Mouse (Mus musculus): Measurements from ENCODE around the gene Calm2. TPM values are rescaled to one million over a fixed set of nuclear protein-coding genes. Genes with fewer than 3 reads are reported as not detected.

The Calm2 gene
- total and polyA plus RNA-seq, 3 experiments: 126 to 321 (median 208) TPM

DNA sequence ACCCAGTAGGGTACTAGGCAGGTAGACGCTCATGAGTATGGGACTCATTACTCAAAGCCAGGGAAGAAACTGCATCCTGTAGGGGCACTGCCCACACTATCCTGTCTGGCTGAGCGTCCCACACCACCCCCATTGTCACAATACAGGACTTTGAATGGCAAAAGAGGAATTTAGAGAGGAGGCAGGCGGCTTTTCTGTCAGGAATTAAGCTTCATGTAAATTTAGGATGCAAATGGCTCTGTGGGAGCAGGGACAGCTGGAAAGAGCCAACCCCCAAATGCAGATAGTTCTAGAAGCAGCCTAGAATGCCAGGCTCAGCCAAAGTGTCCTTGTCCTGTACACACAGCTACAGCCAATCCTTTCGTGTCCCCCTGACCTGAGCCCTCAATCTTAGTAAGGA lies 45.6 kb upstream of the Calm2 start:
- no peak overlapping the region for H3K27ac ChIP-seq (ENCODE audit: control insufficient read depth, low read depth, low read length)
- no peaks in the 10 kb centered on the region for H3K36me3 ChIP-seq (ENCODE audit: control insufficient read depth in 1 of 2, insufficient read depth in 2 of 2, low read length in 2 of 2)
- no peak for DNase-seq (ENCODE audit: low read depth, low spot score)
- no peaks in the 10 kb centered on the region for H3K4me1 ChIP-seq (ENCODE audit: control insufficient read depth in 1 of 2, insufficient read depth in 2 of 2, low read length in 2 of 2)
- H3K4me3 ChIP-seq (ENCODE audit: control insufficient read depth in 1 of 2, insufficient read depth in 1 of 2, low read depth in 2 of 2, low read length in 2 of 2): no peak overlapping the region
- H3K9ac ChIP-seq (ENCODE audit: control insufficient read depth, low read depth, low read length, poor library complexity, severe bottlenecking): no peak overlapping the region
- no peaks in the 10 kb centered on the region for H3K9me3 ChIP-seq (replicated peaks; ENCODE audit: insufficient read depth, low read length)
- H3K79me2 ChIP-seq (ENCODE audit: control insufficient read depth, insufficient read depth, low read length, poor library complexity): no peaks in the 10 kb centered on the region
- peaks cover 0 to 4% of the 10 kb centered on the region in 2 experiments; a peak in 2 of 4 replicates for H3K27me3 ChIP-seq (ENCODE audit: control insufficient read depth in 1 of 2, insufficient read depth in 2 of 2, low read length in 2 of 2)
- TF ChIP-seq ZKSCAN1 (IDR thresholded peaks at IDR 0.05; ENCODE audit: low read depth, low read length) (no peak), NRF1 (IDR thresholded peaks at IDR 0.05; ENCODE audit: insufficient read depth, low read depth, low read length, poor library complexity, severe bottlenecking) (no peak), MYB (IDR thresholded peaks at IDR 0.05; ENCODE audit: low read depth, low read length) (no peak), TAL1 (IDR thresholded peaks at IDR 0.05; ENCODE audit: low read length) (no peak), GATA1 (IDR thresholded peaks at IDR 0.05; ENCODE audit: low read depth, low read length) (no peak), UBTF (IDR thresholded peaks at IDR 0.05; ENCODE audit: borderline replicate concordance, insufficient read depth, low read depth, low read length) (no peak), POLR2AphosphoS5 (IDR thresholded peaks at IDR 0.05; ENCODE audit: borderline replicate concordance, low read depth, low read length) (no peak), ETS1 (IDR thresholded peaks at IDR 0.05; ENCODE audit: low read depth, low read length) (no peak), POLR2AphosphoS2 (IDR thresholded peaks at IDR 0.05; ENCODE audit: low read length) (no peak), CTCF (IDR thresholded peaks at IDR 0.05 in 2 of 3, conservative IDR thresholded peaks at IDR 0.05 in 1 of 3; ENCODE audit: control insufficient read depth in 1 of 3, insufficient read depth in 1 of 3, low read depth in 2 of 3, low read length in 3 of 3, poor library complexity in 1 of 3, severe bottlenecking in 1 of 3) (no peak)

DNA sequence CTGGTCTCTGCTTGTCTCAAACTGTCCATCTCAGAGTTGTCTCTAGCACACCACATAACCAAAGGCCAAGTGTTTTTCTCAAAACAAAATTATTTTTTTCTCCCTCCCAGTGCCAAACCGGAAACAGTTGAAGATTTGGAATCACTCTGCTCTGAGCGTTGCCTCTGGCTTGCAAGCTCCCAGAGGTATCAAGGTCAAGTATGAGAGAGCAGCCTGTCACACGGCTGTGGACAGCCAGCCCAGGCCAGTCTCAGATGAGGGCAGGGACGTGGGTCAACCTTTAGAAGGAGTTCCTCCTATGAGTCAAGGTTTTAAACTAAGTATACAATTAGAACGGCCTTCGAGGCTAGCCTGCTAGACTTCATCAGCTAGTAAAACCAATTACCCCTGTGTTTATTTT lies 43.6 kb upstream of the Calm2 start:
- peaks cover 0 to 5% of the 10 kb centered on the region in 2 experiments; a peak in 2 of 4 replicates for H3K27me3 ChIP-seq (ENCODE audit: control insufficient read depth in 1 of 2, insufficient read depth in 2 of 2, low read length in 2 of 2)
- H3K79me2 ChIP-seq (ENCODE audit: control insufficient read depth, insufficient read depth, low read length, poor library complexity): no peaks in the 10 kb centered on the region
- no peaks in the 10 kb centered on the region for H3K9me3 ChIP-seq (replicated peaks; ENCODE audit: insufficient read depth, low read length)
- DNase-seq (ENCODE audit: low read depth, low spot score): no peak
- H3K9ac ChIP-seq (ENCODE audit: control insufficient read depth, low read depth, low read length, poor library complexity, severe bottlenecking): no peak overlapping the region
- H3K4me1 ChIP-seq (ENCODE audit: control insufficient read depth in 1 of 2, insufficient read depth in 2 of 2, low read length in 2 of 2): no peaks in the 10 kb centered on the region
- H3K27ac ChIP-seq (ENCODE audit: control insufficient read depth, low read depth, low read length): no peak overlapping the region
- TF ChIP-seq ELF1 (IDR thresholded peaks at IDR 0.05; ENCODE audit: low read depth, low read length): no peak
- TF ChIP-seq CTCF (IDR thresholded peaks at IDR 0.05 in 2 of 3, conservative IDR thresholded peaks at IDR 0.05 in 1 of 3; ENCODE audit: control insufficient read depth in 1 of 3, insufficient read depth in 1 of 3, low read depth in 2 of 3, low read length in 3 of 3, poor library complexity in 1 of 3, severe bottlenecking in 1 of 3): no peak
- TF ChIP-seq MAFK (IDR thresholded peaks at IDR 0.05; ENCODE audit: borderline replicate concordance, low read depth, low read length): no peak
- TF ChIP-seq NRF1 (IDR thresholded peaks at IDR 0.05; ENCODE audit: insufficient read depth, low read depth, low read length, poor library complexity, severe bottlenecking): no peak
- no peak for TF ChIP-seq ZNF384 (IDR thresholded peaks at IDR 0.05; ENCODE audit: low read depth, low read length)
- no peak for TF ChIP-seq USF2 (IDR thresholded peaks at IDR 0.05; ENCODE audit: borderline replicate concordance in 1 of 2, insufficient read depth in 1 of 2, low read depth in 1 of 2, low read length in 2 of 2)
- no peak for TF ChIP-seq E2F4 (IDR thresholded peaks at IDR 0.05; ENCODE audit: borderline replicate concordance, low read depth, low read length)
- TF ChIP-seq POLR2AphosphoS2 (IDR thresholded peaks at IDR 0.05; ENCODE audit: low read length): no peak
- no peaks in the 10 kb centered on the region for H3K36me3 ChIP-seq (ENCODE audit: control insufficient read depth in 1 of 2, insufficient read depth in 2 of 2, low read length in 2 of 2)
- H3K4me3 ChIP-seq (ENCODE audit: control insufficient read depth in 1 of 2, insufficient read depth in 1 of 2, low read depth in 2 of 2, low read length in 2 of 2): no peak overlapping the region

Data from MEL (cell line).